Mouse (Mus musculus) c-Kit-positive CD71-positive TER-119-positive erythroid progenitor cells, embryonic 14.5 days (primary cell): Measurements from ENCODE around the gene Gm45623.
A peak's percentile ranks its signal among the peaks of the same experiment; 100 is the strongest.

Experiments used
- DNase-seq: peaks from one replicate; pipeline ENCODE4 v3.0.0-alpha.2; 2013; ENCODE audit warnings: low spot score

Gm45623 gene

DNA sequence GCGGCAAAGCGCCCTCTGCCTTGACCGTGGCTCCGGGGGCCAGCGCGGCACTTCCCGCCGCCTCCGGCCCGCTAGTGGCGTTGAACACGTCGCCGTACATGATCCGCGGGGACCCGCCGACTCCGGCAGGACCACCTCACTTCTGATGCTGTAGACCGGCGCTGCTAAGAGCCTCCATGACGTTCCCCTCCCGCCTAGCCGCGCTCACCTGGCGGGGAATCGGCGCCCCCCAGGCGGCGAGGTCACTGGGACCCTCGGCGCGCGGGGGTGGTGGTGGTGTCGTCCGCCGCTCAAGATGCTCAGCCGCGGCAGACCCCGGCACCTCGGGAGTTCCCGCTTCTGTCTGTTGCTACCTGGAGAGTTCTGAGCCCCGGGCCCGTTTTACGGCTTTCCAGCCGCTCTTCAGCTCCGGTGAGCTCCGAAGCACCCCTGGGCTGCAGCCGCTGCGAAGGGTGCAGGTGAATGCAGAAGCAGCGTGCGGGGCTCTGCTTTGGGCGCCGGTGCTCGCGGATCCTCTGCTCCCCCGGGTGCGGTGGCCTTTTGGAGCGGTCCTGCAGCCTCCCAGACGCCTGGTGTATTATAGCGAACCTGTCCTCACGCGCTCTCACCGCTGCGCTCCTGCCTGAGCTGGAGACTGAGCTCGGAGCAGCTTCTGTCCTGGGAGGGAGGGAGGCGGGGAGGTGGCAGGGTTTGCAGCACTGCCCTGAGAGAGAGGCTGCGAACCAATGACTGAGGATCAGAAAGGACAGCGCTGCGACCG lies at the start of gene Gm45623:
Gene Gm45623 (minus strand): TSS at position 636 of the 760 bp plus-strand sequence.
- DNase-seq: no peak

DNA sequence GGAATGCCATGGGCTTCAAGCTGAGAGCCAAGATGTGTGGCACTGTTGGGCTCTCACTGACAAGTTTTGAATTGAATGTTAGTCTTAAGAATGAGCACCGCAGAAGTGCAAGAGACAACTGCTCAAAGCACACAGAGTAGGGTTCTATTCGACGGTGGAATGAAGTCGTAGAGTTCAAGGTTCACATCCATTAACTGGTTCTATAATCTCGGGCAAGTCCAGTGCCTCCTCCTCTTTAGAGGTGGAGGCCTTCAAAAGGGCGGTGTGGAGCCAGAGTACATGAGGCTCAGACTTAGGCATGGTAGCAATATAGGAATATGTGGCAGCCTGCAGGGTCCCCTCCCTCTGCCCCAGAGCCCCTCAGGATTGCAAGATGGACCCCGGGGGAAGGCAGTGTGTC lies 43.8 kb upstream of the Gm45623 start:
- DNase-seq: no peak

DNA sequence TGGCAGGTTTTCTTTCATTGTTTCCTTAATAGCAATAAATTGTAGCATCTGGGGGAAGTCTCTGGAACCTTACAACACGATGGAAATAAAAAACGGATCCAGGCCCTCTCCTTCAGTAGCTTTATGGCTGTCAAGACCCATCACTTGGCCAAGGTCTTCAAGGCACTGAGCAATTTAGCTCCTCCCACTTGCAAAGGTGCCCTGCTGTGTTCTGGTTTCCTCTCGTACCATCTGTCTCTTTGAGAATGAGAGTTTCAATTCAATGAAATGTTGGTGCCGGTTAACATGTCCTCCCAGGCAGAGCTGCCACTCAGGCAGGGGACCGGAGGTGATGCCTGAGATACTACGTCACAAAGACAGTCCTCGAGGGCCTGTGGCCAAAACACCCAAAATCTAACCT lies 41.9 kb upstream of the Gm45623 start:
- no peak for DNase-seq

DNA sequence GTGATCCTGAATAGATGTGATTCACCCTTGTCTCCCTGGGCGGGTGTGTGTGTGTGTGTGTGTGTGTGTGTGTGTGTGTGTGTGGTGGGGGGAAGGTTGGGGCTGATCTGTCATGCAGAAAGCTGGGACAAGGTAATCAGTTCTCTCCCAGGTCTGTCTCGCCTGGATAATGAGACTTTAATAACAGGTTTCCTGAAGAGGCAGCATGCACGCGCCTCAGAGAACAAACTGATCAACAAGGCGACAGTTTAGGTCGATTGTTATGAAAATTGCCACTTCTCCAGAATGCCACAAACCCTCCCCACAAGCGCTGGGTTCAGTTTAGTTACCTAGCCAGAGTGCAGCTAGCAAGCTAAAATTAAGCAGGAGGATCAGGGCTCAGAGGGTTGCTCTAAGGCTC lies 40.8 kb upstream of the Gm45623 start:
- no peak for DNase-seq

DNA sequence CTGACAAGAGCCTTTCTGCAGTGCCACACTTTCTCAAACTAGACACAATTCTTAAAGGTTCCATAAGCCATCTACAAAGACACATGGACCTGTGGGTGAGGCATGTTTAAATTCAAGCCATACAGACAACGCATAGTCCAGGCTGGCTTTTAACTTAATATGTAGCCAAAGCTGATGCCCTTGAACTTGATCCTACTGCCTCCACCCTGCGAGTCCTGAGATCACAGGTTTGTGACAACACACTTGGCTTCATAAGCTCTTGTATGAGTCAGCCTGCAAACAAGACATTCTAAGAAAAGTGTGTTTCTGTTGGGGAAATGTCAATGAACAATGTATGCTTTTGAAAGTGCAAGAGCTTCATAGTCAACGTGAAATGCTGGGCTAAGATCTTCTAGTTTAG lies 39.2 kb upstream of the Gm45623 start:
- no peak for DNase-seq

DNA sequence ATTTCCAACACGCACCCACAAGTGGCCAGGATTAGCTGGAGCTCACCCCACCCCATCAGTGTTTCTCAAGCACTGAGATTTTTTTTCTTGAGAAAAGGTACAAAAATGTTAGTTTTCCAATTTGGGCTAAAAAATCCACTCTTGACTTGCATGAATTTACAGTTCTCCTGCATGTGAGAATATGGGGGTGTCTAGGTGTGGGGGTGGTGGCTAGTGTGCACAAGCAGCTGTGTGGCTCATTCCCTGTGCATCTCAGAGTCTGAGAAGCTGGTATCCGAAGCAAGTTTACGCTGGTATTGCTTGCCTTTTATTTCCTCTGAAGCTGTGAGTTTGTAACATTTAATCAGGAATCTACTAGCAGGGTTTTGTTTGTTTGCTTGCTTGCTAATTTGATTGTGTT lies 37.1 kb upstream of the Gm45623 start:
- no peak for DNase-seq

DNA sequence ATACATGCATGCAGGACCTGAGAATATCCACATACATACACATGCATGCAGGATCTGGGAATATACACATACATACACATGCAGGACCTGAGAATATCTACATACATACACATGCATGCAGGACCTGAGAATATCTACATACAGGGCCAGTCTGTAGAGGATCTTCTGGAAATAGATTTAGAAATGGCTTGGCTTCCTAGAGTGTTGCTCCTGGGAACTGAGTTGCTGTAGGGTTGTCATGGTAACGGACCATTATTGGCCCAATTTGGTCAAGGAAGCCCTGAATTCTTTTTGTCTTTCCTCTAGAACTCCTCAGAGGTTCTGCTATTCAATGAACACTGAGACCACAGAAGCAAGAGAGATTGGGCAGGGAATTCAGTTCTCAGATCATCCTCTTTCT lies 29.0 kb upstream of the Gm45623 start:
- DNase-seq: no peak

DNA sequence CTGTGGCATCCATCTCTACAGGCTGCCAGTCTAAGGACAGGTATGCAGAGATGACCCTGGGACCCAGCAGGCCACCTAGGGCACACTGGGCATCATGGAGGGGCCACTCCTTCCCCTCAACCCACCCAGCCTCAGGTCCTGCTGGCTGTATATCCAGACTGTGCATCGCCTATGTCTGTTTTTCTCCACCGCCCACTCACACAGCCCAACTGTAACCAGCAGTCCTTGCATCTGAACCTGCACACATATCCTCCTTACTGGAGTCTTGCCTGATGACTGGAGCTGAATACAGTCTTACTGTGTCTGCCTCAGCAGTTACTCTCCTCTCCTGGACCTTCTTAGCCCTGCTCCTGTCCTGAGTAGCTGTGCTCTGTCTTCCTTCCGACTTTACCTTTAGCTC lies 28.1 kb upstream of the Gm45623 start:
- DNase-seq: no peak

DNA sequence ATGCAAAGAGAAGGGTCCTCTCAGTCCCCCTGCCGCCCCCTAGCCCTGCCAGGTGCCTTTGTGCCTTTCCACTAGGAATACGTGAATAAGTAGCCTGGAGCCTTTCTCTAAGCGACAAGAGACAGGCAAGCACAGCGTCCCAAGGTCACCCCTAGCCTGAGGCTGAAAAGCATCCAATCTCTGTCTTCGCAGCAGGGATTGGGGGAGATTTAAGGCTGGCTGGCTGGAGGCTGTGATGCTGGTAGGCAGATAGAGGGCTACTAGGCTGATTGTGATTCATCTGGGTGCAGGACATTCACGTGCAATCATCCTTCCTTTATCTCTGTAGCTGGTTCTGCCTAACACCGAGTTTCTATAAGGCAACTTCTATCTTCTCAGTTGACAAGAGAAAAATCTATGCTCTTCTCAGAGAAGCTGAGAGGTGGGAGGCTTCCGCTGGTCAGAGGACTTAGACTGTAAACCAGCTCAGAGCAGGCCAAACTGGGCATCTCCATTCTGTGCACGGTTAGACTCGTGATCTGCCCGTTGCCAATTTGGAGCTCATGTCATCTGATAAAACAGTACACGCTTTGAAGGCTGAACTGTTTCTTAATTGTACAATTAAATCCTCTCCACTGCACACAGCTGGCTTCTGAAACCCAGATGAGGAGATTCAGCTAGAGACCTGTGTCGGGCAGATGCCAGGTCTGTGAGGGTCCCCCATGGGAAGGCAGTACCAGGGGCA lies 27.3 kb upstream of the Gm45623 start:
- no peak for DNase-seq

DNA sequence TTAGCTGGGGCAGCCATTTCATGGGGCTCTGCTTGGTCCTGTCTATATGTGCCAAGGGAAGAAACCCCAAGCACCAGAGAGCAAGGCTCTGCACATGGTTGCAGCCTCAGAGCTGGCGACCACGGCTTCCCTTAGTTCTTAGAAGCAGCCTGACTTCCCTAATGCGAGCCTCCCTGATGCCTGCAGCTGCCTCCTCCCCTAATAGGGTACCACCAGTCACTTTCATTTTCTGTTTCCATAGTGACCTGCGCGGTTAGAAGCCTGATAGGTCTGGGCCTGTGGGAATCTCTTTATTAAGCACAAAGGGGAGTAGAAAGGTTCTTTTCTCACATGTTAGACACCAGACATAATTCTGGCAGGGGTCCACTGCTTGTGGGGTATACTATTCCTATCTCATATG lies 20.7 kb upstream of the Gm45623 start:
- DNase-seq: no peak

DNA sequence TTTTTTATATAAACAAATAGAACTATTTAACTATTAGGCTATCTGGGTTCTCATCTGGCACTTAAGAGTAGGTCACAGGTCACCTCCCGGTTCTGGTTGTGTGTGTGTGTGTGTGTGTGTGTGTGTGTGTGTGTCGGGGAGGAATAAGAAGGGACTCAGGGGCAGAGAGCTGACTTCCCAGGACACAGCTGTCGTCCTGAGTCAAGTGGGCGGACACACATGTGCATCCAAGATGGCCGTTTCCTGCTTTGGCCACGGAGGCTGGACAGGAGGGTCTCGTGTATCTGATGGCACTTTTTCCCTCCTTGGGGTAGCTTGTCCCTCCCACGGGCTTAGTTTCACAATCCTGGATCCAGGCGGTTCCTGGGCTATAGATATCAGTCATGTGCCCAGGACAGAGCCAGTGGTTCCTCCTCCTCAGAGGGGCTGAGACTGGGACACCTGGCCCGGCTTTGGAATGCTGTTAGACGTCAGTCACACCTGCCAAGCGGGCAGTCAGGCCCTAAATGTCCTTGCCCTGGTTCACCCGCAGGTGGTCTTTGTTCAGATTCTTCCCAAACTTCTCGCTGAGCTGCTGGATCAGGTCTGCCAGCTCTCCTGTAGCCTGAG lies 19.7 kb upstream of the Gm45623 start:
- no peak for DNase-seq

DNA sequence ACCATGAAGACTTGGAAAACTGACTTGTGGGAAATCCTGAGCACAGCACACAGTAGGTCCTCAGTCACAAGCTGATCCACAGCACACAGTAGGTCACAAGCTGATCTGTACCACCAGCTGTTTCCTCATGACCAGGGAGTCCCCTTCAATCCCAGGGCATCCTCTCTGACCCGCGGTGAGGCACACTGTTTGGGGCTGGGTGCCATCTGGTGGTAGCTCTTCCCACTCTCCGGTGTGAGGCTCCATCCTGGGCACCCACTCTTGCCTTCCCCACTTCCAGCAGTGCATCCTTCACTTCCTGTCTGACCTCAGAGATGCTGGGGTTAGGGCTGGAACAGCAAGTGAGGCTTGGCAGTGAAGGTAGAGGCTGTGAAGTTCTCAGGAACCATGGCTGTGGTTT lies 19.0 kb upstream of the Gm45623 start:
- DNase-seq: no peak

DNA sequence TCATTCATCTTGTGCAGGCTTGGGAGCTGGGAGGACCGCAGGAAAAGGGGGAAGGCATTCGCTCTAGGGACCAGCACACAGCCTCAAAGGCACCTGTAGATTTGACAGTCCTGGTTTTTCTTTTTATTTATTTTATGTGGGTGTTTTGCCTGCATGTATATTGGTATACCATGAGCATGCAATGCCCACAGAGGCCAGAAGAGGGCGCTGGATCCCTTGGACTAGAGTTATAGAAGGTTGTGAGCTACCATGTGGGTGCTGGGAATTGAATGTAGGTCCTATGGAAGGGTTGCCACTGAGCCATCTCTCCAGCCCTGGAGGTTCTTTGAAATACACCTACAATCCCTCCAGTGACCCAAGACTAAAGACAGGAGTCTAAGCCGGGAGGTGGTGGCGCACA lies 17.2 kb upstream of the Gm45623 start:
- no peak for DNase-seq

DNA sequence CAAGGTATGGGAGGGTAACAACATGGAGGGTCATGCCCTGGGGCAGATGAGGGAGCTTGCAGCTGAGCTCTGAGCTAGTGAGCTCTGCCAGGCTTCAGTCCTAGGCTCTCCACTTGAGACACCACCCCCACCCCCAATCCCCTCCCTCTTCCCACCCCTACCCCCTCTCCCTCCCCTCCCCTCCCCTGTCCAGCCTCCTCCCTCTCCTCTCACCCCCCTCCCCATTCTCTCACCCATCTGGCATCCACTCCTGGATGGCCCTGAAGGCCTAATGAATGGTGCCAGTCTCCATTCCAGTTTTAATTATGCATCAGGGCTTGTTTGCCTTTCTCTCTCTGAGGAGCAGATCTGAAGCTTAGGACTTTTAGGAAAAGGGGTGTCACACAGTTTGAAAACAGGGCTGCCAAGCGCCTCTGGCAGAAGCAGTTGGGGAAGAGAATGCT lies 16.5 kb upstream of the Gm45623 start:
- DNase-seq: no peak

DNA sequence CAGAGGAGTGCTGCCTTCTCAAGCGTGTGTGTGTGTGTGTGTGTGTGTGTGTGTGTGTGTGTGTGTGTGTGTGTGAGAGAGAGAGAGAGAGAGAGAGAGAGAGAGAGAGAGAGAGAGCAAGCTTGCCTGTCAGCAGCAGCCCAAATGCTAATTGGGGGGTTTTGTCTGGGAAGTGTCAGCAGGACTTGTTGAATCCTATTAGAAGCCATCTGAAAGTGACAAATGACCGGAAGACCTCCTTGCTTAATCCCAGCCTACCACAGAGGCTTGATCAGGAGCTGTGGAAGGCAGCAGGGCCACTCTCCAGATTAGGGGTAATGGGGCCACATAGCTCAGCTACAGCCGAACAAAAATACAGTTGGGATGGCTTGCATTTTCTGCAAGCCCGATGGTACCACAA lies 15.8 kb upstream of the Gm45623 start:
- no peak for DNase-seq

DNA sequence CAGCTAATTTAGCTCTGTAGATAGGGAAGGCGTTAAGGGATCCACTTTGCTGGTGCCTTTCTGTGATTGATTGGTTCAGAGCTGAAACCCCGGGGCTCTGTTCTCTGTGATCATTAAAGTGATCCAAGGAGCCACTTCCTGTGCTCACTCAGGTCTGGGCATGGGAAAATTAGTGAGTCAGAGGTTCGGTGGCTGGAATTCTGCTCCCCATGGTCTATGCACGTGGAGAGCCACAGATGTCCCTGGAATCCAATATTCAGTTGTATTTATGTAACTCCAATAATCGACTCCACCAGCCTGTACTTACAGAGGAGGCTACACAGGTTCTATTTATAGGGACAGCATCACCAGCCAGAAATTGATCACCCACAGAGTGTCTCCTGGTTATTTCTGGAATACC lies 12.6 kb upstream of the Gm45623 start:
- no peak for DNase-seq

DNA sequence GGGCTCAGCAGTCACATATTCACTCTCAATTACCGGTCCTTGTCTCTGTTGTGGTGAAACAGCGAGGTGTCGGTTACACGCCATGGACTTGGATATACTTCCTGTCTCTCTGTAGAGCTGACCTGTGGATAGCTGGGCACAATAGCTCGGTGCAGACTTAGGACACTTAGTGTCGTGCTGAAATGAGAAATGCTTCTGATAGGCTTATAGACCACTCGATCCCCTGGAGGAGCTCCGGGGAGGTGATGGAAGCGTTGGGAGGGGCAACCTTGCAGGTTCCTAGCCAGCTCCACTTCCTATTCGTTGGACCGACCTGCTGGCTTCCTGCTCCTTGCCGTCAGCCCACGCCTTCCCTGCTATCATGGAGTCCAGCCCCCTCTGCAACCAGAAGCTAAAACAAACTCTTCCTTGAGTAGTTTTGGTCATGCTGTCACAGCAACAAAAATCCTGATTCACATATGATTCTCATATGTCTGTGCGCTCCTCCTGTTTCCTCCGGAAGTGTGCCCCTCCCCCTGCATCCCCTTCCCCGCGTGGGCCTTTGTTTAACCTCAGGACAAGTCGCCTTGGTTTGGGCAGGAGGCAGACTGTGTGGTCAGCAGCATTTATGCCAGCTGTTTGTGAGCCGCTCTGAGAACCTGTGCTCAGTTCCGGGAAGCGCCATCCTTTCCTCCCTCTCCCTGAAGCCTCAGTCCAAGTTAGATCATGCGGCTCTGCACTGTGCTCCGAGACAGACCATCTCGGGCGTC lies 11.8 kb upstream of the Gm45623 start:
- no peak for DNase-seq

DNA sequence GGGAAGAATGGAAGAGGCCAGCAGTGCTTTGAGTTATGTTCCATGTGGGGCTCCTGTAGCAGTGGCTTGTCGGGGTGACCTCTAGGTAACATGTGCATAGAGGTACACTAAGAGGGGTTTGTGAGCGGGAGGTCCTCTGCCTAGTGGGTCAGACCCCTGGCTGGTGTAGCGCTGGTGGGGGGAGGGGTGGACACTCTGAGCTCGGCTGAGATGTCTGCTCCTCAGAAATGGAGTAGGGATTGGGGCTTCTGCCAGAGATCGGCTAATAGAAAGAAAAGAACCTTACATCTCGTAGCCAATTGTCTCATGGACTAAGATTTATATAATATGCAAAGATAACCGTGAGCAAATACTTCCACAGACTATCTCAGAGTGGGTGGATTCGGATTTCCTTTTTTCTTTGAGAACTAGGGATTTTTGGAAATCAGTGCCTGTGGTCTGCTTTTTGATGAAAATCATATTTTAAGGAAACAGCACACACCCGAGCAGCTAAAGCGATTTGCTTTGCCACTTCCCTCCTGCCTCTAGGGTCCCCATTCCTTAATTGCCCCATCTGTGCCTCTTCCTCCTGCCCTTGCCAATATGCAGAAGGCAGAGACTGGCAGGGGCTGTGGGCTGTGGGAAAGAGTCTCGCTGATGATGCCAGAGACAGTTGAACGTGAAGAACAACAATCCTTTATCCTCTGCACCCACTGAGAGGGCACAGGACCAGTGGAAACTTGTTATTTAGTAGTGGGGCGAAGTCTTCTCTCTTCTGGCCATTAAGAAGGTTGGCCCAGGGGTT lies 9.0 kb upstream of the Gm45623 start:
- DNase-seq: no peak

DNA sequence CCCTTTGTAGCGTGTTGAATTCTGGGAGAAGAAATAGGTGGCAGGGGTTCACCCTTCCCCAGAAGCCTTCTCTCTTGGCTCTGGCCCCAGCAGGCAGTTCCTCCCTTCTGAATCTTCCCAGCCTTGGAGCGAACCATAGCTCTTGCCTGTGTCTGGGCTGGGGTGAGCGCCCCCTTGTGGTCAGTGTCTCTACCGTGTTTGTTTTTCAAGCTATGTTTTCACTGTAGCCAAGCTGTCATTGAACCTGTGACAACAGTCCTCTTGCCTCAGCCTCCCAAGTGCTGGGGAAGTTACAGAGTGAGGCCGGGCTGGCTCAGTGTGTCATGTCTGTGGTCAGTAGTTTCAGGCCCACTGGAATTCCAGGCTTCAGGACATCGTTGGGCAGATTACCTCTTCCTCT lies 4.9 kb upstream of the Gm45623 start:
- peak; percentile 45 for DNase-seq

DNA sequence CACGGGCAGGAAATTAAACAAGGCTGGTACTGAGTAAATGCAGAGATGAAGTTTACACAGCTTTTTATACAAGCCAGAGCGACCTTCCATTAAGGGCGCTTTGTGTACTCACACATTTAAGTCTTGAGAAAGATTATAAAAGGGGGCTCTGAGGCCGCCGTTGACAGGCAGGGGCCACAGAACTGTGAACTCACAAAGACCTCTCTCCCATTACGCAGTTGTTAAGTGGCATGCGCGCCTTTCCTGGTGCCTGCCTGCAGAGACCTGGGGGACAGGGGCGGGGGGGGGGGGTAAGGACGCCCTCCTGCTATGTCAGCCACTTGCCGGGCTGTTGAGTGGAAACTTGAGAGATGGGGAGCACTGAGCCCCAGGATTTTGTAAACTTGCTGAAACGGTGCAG lies 3.6 kb upstream of the Gm45623 start:
- no peak for DNase-seq

DNA sequence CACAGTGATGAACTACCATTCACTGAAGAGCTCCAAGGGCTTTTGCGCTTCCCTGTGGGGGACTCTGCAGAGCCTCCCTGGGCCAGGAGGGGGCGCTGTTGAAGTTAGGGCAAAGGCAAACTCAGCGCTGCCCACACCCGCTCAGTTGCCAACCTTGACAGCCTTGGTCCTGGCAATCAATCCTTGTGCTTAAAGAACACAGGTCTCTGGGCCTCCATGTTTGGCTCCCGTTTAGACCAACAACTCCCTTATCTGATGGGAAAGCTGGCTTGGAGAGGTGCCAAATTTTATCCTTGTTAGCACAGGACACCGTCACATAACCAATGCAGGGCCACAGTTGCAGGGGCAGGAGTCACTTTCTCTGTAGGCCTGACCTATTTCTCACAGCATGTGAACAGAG lies 2.2 kb upstream of the Gm45623 start:
- DNase-seq: no peak
